Mouse (Mus musculus) left cerebral cortex, postnatal 14 days (tissue): Measurements from ENCODE around the gene Tmem59. TPM values are rescaled to one million over a fixed set of nuclear protein-coding genes. Genes with fewer than 3 reads are reported as not detected.

Experiments used
- DNase-seq, 2 experiments: peaks; one replicate each; pipeline ENCODE4 v3.0.0; 2021 to 2022; ENCODE audit warnings: low spot score in 2 of 2, mixed read lengths in 1 of 2
- intact Hi-C: fragments of 180-260 bp; cut with DNase I; formaldehyde crosslinking; loops from one replicate; pipeline ENCODE4 v1.15.1; 2025
- total RNA-seq, 2 experiments: library from RNA; stranded (reverse); gene quantifications; 2 replicates each; pipeline ENCODE4 v1.2.3; 2021

Gene Tmem59
- total RNA-seq, 2 experiments from 2014 or later: 193 to 195 TPM

DNA sequence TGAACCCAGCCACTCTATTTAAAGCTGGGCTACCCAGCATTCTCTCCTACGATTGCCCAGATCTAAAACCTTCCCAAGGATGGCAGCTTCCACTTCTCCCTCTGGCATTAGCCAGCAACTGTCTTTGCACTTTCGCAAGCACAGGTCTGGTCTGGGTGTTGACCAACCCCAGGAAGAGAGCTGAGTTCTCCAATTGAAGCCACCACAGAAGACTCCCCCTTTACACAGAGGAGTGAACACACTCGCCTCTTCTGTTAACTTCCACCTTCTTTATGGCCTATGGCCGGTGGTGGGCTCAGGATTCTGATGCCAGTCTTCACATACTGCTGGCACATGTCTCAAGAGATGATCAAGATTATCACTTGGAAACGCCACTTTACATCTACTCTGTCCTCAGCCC lies 10.4 kb upstream of the Tmem59 start:
- intact Hi-C loops: no loop called here
- DNase-seq: no peak

DNA sequence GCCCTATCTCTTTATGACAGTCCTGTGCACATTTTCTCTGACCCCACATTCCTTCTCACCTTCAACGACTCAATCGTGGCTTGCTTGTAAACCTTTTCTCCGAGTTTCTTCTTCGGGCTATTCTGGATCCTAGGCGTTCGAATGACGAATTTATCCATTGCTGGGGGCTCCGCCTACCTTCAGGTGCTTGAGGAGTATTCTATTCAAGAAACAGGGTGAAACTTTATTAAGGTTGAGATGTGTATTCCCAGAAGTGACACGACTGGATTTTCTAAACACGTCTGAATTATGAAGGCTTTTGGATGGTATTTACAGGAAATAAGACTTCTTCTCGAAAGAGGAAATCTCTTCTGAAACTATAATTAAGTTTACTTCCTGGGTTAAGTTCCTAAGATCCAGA lies 693 bp upstream of the Tmem59 start:
- intact Hi-C loops: loop anchor here (5.0 kb wide), 2 partner anchors 75 to 170 kb away; partner anchors contain the start of genes Hspb11 and Lrrc42

GRCm38 (mm10) chr4:107178830-107179490 lies 761 bp downstream of the Tmem59 start, which contains the start of gene Tceanc2:
Tceanc2 (minus strand) TSS chr4:107179116.
- intact Hi-C loops: loop anchor here (5.0 kb wide), 2 partner anchors 73 to 168 kb away; partner anchors contain the start of genes Hspb11 and Lrrc42
- DNase-seq: peak; percentile 37 to 57

More for the DNA sequence above, 693 bp upstream of the Tmem59 start:
- DNase-seq: no peak

DNA sequence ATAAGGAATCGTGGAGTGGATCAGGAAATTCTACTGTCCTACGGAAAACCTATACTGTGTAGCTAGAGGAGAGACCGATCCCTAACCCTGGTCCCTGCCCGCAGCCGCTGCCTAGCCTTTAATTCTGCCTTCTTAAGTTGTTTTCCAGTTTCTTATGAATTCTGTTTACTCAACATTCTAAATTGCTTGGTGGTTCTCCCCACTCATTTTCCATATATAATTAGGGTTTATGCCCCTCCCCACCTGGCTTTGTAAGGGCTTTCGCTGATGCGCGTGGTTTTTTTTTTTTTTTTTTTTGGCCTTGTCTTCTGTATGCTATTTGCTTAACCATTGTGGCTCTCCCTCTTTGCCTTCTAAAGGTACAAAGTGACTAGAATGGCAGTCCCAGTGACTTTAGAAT lies 1.4 kb downstream of the Tmem59 start:
- intact Hi-C loops: loop anchor here (5.0 kb wide), 2 partner anchors 73 to 168 kb away; partner anchors contain the start of genes Hspb11 and Lrrc42
- DNase-seq: no peak

- intact Hi-C loops: no loop called here
These were observed 2.5 kb downstream of the Tmem59 start for GRCm38 (mm10) chr4:107180746-107181145.

GRCm38 (mm10) chr4:107181866-107182265 lies 3.7 kb downstream of the Tmem59 start:
- intact Hi-C loops: no loop called here

More at GRCm38 (mm10) chr4:107180746-107181145, 2.5 kb downstream of the Tmem59 start:
- no peak for DNase-seq

GRCm38 (mm10) chr4:107182796-107183195 lies 4.6 kb downstream of the Tmem59 start:
- intact Hi-C loops: no loop called here
- DNase-seq: no peak

More at GRCm38 (mm10) chr4:107181866-107182265, 3.7 kb downstream of the Tmem59 start:
- DNase-seq: no peak

DNA sequence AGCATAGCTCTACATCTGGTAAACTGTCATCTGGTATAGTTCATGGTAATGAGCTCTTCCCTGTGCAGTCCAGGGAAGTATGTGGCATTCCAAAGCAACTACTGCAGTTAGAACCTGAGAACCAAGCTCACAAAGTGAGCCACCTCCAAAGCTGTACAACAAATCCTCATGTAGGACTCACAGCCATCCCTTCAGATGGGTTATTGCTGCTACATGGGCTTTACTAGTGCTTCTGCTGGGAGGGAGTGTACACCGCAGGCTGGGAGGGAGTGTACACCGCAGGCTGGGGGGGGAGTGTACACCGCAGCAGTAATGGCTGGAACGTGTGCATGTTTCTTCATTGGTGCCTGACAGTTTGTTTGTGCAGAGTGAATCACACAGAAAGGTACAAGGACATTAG lies 5.0 kb downstream of the Tmem59 start:
- intact Hi-C loops: no loop called here
- DNase-seq: no peak

DNA sequence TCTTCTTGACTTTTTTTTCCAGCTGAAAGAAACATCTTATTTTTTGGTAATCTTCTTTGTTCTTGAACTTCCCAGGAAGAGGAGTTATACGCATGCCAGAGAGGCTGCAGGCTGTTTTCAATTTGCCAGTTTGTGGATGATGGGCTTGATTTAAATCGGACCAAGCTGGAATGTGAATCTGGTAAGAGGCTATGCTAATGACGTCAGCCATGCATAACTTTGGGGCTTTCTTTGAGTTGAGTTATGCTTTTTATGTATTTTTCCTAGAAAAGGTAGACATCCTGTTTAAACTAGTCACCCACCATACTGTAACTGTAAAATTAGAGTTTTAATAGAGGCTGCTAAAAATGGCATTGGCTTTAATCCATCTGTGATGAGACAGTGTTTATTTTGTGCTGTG lies 7.5 kb downstream of the Tmem59 start:
- intact Hi-C loops: loop anchor here (5.0 kb wide), 1 partner anchor 47 kb away; no protein-coding TSS in a partner anchor

GRCm38 (mm10) chr4:107193841-107194240 lies 15.6 kb downstream of the Tmem59 start:
- intact Hi-C loops: no loop called here

More for the DNA sequence above, 7.5 kb downstream of the Tmem59 start:
- no peak for DNase-seq

GRCm38 (mm10) chr4:107196454-107196853 lies 18.3 kb downstream of the Tmem59 start:
- no peak for DNase-seq
- intact Hi-C loops: no loop called here

More at GRCm38 (mm10) chr4:107193841-107194240, 15.6 kb downstream of the Tmem59 start:
- DNase-seq: no peak

- intact Hi-C loops: no loop called here
- DNase-seq: no peak
These were observed 19.9 kb downstream of the Tmem59 start for GRCm38 (mm10) chr4:107198072-107198471.

- no peak for DNase-seq
- intact Hi-C loops: no loop called here
These were observed 23.6 kb downstream of the Tmem59 start for GRCm38 (mm10) chr4:107201779-107202178.

DNA sequence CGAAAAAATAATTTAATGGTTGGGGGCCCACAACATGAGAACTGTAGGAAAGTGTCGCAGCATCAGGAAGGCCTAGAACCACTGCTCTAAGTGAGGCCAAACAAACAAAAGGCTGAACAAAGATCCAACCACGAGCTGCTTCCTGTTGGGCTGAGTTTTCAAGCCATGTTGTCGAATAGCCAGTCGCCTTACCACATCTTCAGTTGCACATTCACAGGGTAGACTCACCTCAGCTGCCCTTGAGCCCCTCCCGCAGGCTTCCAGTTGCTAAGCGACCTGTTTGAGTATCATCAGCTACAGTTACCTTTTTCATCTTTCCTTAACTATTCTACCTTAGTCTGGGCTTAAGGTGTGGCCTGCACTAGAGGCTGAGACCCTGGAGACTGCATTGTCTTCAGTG lies 24.8 kb downstream of the Tmem59 start:
- intact Hi-C loops: no loop called here
- no peak for DNase-seq

DNA sequence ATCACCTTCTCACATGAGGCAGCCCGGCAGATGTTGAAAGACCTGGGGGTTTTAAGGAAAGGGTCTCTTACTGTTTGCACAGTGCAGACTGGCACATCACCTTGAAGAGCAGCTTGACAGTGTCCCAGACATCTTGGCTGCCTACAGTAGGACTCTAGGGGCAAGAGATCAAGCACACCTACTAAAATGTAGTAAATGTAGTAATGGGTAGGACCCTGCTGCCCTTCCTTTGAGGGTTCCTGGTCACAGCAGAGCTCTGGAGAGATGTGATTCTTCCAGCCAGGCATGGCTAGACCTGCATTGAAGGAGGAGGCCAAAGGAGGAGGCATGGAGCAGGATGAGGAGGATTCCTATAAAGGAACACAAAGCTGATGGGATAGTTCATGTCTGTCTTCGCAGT lies 28.8 kb downstream of the Tmem59 start:
- intact Hi-C loops: no loop called here
- DNase-seq: no peak

GRCm38 (mm10) chr4:107208880-107209279 lies 30.7 kb downstream of the Tmem59 start, which contains the start of gene Ldlrad1:
Ldlrad1 (plus strand) TSS chr4:107209180.
- intact Hi-C loops: no loop called here

GRCm38 (mm10) chr4:107210483-107211097 lies 32.4 kb downstream of the Tmem59 start:
- no peak for DNase-seq
- intact Hi-C loops: no loop called here

More at GRCm38 (mm10) chr4:107208880-107209279, 30.7 kb downstream of the Tmem59 start, which contains the start of gene Ldlrad1:
- no peak for DNase-seq

DNA sequence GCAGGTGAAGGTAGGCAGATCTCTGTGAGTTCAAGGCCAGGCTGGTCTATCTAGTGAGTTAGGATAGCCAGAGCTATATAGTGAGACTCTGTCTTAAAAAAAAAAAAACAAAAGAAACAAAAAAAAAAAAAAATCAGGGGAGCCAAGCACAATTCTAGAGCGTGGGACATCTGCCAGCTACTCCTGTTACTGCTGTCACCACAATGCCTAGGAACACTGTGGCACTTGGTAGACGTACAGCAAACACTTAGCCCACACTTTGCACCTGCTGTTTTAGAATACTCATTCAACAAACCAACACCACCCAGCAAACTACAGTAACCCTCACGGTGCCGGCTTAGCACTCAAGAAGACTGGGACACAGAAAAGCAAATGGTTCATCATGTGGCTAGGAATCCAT lies 33.3 kb downstream of the Tmem59 start:
- DNase-seq: peak; percentile 58 to 83

GRCm38 (mm10) chr4:107211936-107212335 lies 33.7 kb downstream of the Tmem59 start:
- no peak for DNase-seq
- intact Hi-C loops: no loop called here

More for the DNA sequence above, 33.3 kb downstream of the Tmem59 start:
- intact Hi-C loops: no loop called here

GRCm38 (mm10) chr4:107213279-107214011 lies 35.2 kb downstream of the Tmem59 start:
- DNase-seq: no peak
- intact Hi-C loops: no loop called here
